Mouse (Mus musculus) Muller cell, postnatal 12 days (primary cell): ENCODE results near the gene Lig3.

Experiments
- DNase-seq: peaks from one replicate; pipeline ENCODE4 v3.0.0-alpha.2; 2015; ENCODE audit errors: inconsistent ontology term

The Lig3 gene

GRCm38 (mm10) chr11:82780983-82781903 is at the start of gene Lig3:
Lig3 (plus strand) TSS chr11:82781108.
- DNase-seq: peak; percentile 97

- DNase-seq: no peak
Measured at GRCm38 (mm10) chr11:82734227-82734626, 46.7 kb upstream of the Lig3 start.

DNA sequence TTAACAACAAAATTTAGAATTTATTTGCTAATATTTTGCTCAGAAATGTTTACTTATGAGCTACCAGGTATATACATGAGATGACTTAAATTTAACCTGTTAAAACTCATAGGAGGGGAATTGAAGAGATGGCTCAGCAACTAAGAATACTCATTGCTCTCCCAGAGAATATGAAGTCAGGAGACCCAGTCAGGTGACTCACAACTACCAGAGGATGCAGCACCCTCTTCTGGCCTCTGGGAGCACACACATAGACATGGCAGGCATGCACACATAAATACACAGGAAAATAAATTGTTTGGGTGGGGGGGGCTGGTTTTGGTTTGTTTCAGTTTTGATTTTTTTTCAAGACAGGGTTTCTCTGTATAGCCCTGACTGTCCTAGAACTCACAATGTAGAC is 41.9 kb upstream of the Lig3 start:
- DNase-seq: no peak

DNA sequence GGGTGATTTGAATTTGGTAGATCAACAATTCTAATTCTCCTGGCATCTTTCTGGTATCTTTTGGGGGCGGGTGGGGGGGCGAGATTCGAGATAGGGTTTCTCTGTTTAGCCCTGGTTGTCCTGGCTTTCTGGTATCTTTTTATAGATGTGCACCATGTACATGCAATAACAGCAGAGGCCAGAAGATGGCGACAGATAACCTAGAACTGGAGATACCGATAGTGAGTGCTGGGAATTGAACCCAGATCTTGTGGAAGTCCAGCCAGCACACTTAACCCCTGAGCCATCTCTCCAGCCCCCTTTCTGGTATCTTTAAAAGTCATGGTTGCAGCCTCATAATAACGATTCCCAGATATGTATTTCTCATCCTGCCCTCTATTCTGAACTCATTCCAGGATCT is 34.8 kb upstream of the Lig3 start:
- peak; percentile 3 for DNase-seq

GRCm38 (mm10) chr11:82746857-82747366 is 34.0 kb upstream of the Lig3 start:
- DNase-seq: no peak

DNA sequence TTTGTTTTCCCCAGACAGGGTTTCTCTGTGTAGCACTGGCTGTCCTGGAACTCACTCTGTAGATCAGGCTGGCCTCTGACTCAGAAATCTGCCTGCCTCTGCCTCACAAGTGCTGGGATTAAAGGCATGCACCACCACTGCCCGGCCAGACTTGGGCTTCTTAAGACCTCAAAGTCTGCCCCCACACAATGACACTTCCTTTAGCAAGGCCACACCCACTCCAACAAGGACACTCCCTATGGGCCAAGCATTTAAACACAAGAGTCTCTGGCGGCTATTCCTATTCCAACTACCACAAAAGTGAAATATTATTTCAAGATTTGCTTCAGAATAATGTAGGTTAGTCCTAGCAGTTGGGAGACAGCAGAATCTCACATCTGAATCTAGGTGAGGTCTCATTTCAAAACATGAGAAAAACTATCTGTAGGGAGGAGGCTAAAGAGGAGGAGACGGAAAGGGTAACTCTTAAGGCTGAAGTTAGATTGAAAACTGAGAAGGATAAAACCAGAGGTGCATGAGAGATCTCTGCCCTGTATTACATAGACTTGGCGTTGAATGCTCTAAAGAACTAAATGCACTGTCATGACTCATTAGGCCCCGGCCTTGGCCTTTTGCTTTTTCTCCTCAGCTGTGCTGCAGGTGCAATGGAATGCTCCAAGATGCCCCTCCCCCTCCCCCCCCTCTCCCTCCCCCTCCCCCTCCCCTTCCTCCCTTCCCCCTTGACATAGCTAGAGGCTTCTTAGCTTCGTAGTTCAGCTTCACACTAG is 28.4 kb upstream of the Lig3 start:
- DNase-seq: no peak

GRCm38 (mm10) chr11:82755919-82756318 is 25.0 kb upstream of the Lig3 start:
- no peak for DNase-seq

- no peak for DNase-seq
Measured at GRCm38 (mm10) chr11:82762286-82762829, 18.6 kb upstream of the Lig3 start.

- DNase-seq: no peak
Measured at GRCm38 (mm10) chr11:82763261-82763660, 17.6 kb upstream of the Lig3 start.

DNA sequence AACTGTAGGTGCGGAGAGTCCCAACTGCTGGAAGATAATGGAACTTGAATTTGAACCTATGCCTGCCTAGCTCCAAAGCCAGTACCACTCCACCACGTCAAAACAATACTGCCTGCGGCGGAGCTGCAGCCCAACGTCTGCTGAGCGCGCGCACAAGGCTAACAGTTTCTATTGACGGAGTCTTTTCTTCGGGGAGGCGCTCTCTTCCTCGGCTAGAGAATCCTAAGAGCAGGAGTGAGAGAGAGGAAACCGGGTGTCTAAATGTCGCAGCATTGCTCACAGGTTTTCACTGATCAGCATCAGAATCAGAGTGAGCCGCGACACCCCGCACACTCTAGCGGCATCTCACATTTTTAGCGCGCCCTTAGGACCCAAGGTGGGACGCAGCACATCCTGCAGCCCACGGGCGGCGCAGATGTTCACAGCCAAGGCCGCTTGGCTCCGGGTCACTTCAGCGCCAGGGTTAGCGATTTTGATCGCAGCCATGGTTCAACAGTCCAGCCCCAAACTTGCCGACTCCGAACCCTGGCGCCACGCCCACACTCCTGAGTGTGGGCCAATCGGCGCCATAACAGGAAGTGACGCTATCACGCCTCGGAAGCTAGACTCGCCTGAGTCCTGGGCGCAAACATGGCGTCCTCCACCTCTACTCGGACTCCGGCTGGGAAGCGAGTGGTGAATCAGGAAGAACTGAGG is 17.0 kb upstream of the Lig3 start, which contains the start of the genes Cct6b and Zfp830:
Gene Cct6b (minus strand): TSS at position 580 of the 696 bp plus-strand sequence.
Gene Zfp830 (plus strand): TSS at position 604 of the 696 bp plus-strand sequence.
- peak; percentile 94 for DNase-seq

- no peak for DNase-seq
Measured at GRCm38 (mm10) chr11:82764438-82764924, 16.4 kb upstream of the Lig3 start.

- DNase-seq: no peak
Measured at GRCm38 (mm10) chr11:82780134-82780533, 774 bp upstream of the Lig3 start.

GRCm38 (mm10) chr11:82782197-82782596 is 1.3 kb downstream of the Lig3 start:
- no peak for DNase-seq

GRCm38 (mm10) chr11:82783453-82783852 is 2.5 kb downstream of the Lig3 start:
- DNase-seq: no peak

- DNase-seq: peak; percentile 47
Measured at GRCm38 (mm10) chr11:82806656-82807055, 25.7 kb downstream of the Lig3 start.

GRCm38 (mm10) chr11:82807370-82807769 is 26.5 kb downstream of the Lig3 start:
- no peak for DNase-seq

DNA sequence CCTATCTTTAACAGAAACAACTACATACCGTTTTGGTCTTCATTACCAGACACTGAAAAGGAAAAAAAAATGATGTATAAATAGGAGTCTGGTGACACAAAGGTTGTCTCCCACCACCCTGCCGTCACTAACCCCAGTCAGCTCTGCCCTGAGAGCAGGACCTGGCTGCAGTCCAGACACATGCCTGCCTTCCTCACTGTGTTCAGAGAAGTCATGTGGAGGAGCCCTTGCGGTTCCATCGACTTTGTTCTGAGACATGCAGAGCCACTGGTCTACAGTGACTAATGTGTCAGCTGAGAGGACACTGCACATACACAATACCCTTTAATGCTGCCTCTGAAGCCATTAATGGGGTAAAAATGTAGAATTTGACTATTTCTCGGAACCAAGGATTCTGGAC is 27.6 kb downstream of the Lig3 start:
- peak; percentile 74 for DNase-seq

DNA sequence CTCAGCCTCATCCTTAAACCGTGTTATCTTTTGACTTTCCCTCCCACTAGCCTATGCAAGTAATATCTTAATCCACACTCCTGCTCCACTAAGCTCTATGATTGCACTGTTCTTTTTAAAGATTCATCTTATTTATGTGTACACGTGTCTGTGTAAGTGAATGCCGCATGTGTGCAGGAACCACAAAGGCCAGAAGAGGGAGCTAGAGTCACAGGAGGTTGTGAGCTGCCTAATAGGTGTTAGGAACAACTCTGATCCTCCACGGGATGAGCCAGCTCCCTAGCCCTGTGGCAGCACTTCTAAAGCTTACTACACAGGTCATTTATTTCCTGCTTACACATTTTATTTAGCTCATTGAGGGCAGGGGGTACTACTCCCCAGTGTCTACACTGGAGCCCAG is 38.4 kb downstream of the Lig3 start:
- DNase-seq: peak; percentile 36

GRCm38 (mm10) chr11:82820788-82821456 is 40.0 kb downstream of the Lig3 start:
- no peak for DNase-seq

GRCm38 (mm10) chr11:82826818-82827217 is 45.9 kb downstream of the Lig3 start:
- no peak for DNase-seq
